24 mouse cellular contexts compared by ENCODE assay signal in genomic region chrX:74293431-74293830, GRCm38 (mm10).
"Had no signal": no experiment of that assay in that cellular context is flagged by ENCODE, and none has a peak within 500 bp of the region (broad histone marks: within the 10 kb centered on the region; RNA-seq: fewer than 3 reads in every experiment).

No protein-coding gene starts in this region.

- H3K36me3 ChIP-seq: embryonic facial prominence, embryonic 15.5 days; forebrain, embryonic 15.5 days had no signal

- H3K9ac ChIP-seq: embryonic facial prominence, embryonic 12.5 days; embryonic facial prominence, embryonic 13.5 days; embryonic facial prominence, embryonic 15.5 days; forebrain, embryonic 12.5 days; forebrain, embryonic 13.5 days; forebrain, embryonic 15.5 days; forebrain, postnatal 0 days had no signal

- H3K27ac ChIP-seq: embryonic facial prominence, embryonic 10.5 days; embryonic facial prominence, embryonic 12.5 days; embryonic facial prominence, embryonic 13.5 days; embryonic facial prominence, embryonic 15.5 days; forebrain, embryonic 10.5 days; forebrain, embryonic 12.5 days; forebrain, embryonic 13.5 days; forebrain, embryonic 15.5 days; gastrocnemius, adult 2 months; heart, adult 2 months had no signal

- H3K27me3 ChIP-seq: embryonic facial prominence, embryonic 12.5 days; embryonic facial prominence, embryonic 13.5 days; embryonic facial prominence, embryonic 15.5 days; forebrain, embryonic 12.5 days; forebrain, embryonic 13.5 days; forebrain, embryonic 15.5 days had no signal

- DNase-seq: cerebellum, adult 9-10 months; cerebellum, adult 9-11 months; cerebellum, postnatal 10 days; cerebellum, postnatal 14 days; cerebellum, postnatal 25 days; cerebellum, postnatal 36 days; embryo, embryonic 11 days; forebrain, postnatal 0 days; gastrocnemius, adult 2 months; gastrocnemius, postnatal 10 days; gastrocnemius, postnatal 14 days; gastrocnemius, postnatal 25 days; gastrocnemius, postnatal 36 days; heart, adult 18-20 months; heart, adult 2 months had no signal

- H3K4me1 ChIP-seq: embryonic facial prominence, embryonic 12.5 days; embryonic facial prominence, embryonic 13.5 days; embryonic facial prominence, embryonic 15.5 days had no signal

- H3K4me3 ChIP-seq: embryonic facial prominence, embryonic 10.5 days; embryonic facial prominence, embryonic 12.5 days; embryonic facial prominence, embryonic 13.5 days; embryonic facial prominence, embryonic 15.5 days; erythroblast, embryonic 14.5 days; forebrain, embryonic 10.5 days; forebrain, embryonic 12.5 days; forebrain, embryonic 13.5 days; forebrain, embryonic 15.5 days; gastrocnemius, adult 2 months; heart, adult 2 months had no signal

- H3K9me3 ChIP-seq: embryonic facial prominence, embryonic 10.5 days; embryonic facial prominence, embryonic 12.5 days; embryonic facial prominence, embryonic 13.5 days; embryonic facial prominence, embryonic 15.5 days; forebrain, embryonic 10.5 days; forebrain, embryonic 12.5 days; forebrain, embryonic 13.5 days; forebrain, embryonic 15.5 days had no signal
